Mouse (Mus musculus) cerebellum, adult 2 months (tissue): Measurements from ENCODE around the gene Cyb5b.

ENCODE experiments used
- CTCF ChIP-seq: fragments of 200-500 bp; IDR thresholded peaks from 2 replicates; pipeline ENCODE4 v1.5.1; 2011; ENCODE audit warnings: low read depth, mild to moderate bottlenecking, control low read depth, low read length, moderate library complexity, borderline replicate concordance; ENCODE audit not compliant: insufficient read depth
- POLR2A ChIP-seq: fragments of 200-500 bp; IDR thresholded peaks from 2 replicates; pipeline ENCODE4 v1.6.1; 2011; ENCODE audit warnings: low read length, control low read depth, borderline replicate concordance; ENCODE audit not compliant: insufficient read depth

DNA sequence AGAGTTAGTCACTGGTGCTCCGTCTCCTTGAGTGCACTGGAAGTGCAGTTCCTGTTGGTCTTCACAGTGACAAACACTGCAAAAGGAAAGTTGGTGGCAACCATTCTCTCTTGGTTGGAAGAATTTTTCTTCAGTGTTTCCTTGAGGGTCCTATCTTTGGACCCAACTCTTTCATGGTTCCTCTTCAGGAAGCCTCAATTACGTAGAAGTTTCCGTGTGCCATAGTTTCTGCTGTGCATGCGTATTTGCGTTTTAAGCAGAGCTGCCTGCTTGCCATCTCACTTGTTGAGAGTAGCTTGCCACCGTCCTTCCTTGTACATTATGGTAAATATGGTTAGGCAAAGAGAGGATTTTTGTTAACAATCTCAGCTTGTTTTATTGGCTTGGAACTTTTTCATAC lies 30.7 kb downstream of the Cyb5b start:
- no peak for TF ChIP-seq POLR2A
- no peak for TF ChIP-seq CTCF
